Comparison of ENCODE assay signal across 8 mouse cellular contexts in genomic region chr9:78520780-78521601, GRCm38 (mm10). TPM values are rescaled to one million over a fixed set of nuclear protein-coding genes. Genes with fewer than 3 reads are reported as not detected.
DNase-seq lines count a peak whose midpoint lies in the region; ATAC-seq and TF ChIP-seq lines count a peak whose summit lies in the region.

No protein-coding gene starts in this region.

- H3K9ac ChIP-seq in embryonic facial prominence, embryonic 14.5 days (ENCODE audit: low read depth, low read length) = peak overlapping the region; percentile 43
- H3K9ac ChIP-seq in liver, postnatal 0 days (replicated peaks) = peak overlapping the region; percentile 32

- ATAC-seq in embryonic facial prominence, embryonic 14.5 days (ENCODE audit: low read depth) = peak; percentile 56
- ATAC-seq in liver, postnatal 0 days = peak; percentile 84

- H3K9me3 ChIP-seq in E14TG2a.4 (ENCODE audit: low read length) = no peaks in the 10 kb centered on the region
- no peaks in the 10 kb centered on the region for H3K9me3 ChIP-seq in embryonic facial prominence, embryonic 14.5 days (ENCODE audit: control insufficient read depth, low read length)
- no peaks in the 10 kb centered on the region for H3K9me3 ChIP-seq in liver, postnatal 0 days (ENCODE audit: low read length)

- H3K4me1 ChIP-seq in E14TG2a.4 (replicated peaks; ENCODE audit: low read depth, low read length) = peaks cover 31% of the 10 kb centered on the region
- H3K4me1 ChIP-seq in embryonic facial prominence, embryonic 14.5 days (ENCODE audit: control insufficient read depth, insufficient read depth, low read length) = peaks cover 14% of the 10 kb centered on the region
- peaks cover 19% of the 10 kb centered on the region for H3K4me1 ChIP-seq in liver, postnatal 0 days (ENCODE audit: insufficient read depth)

- no peaks in the 10 kb centered on the region for H3K27me3 ChIP-seq in E14TG2a.4 (ENCODE audit: insufficient read depth, low read length)
- no peaks in the 10 kb centered on the region for H3K27me3 ChIP-seq in embryonic facial prominence, embryonic 14.5 days (replicated peaks; ENCODE audit: control insufficient read depth, insufficient read depth, low read length)
- H3K27me3 ChIP-seq in liver, postnatal 0 days (ENCODE audit: insufficient read depth, low read length) = no peaks in the 10 kb centered on the region

- peaks cover 17% of the 10 kb centered on the region for H3K36me3 ChIP-seq in E14TG2a.4 (ENCODE audit: insufficient read depth, low read length)
- H3K36me3 ChIP-seq in embryonic facial prominence, embryonic 14.5 days (ENCODE audit: control insufficient read depth, insufficient read depth, low read length) = no peaks in the 10 kb centered on the region
- no peaks in the 10 kb centered on the region for H3K36me3 ChIP-seq in liver, postnatal 0 days (replicated peaks; ENCODE audit: insufficient read depth, low read length)

- peak; percentile 55 for DNase-seq in adrenal gland, adult 8-10 months
- DNase-seq in embryonic facial prominence, embryonic 14.5 days (ENCODE audit: low spot score) = peak; percentile 63
- DNase-seq in heart, postnatal 10 days = peak; percentile 50 to 73
- peak; percentile 78 for DNase-seq in kidney, postnatal 14 days
- peak; percentile 79 for DNase-seq in liver, postnatal 0 days
- peak; percentile 88 for DNase-seq in neural tube, embryonic 10.5 days (ENCODE audit: extremely low spot score, low spot score)
- DNase-seq in thymus, postnatal 25 days = peak; percentile 32

- no peak for TF ChIP-seq EP300 in liver, postnatal 0 days (IDR thresholded peaks at IDR 0.05; ENCODE audit: low read depth)

- intact Hi-C loops in heart, postnatal 10 days (cut with DNase I) = loop anchor here (2.0 kb wide), 1 partner anchor 32 kb away; the partner anchor contains the start of gene Eef1a1

- H3K4me3 ChIP-seq in E14TG2a.4 (replicated peaks; ENCODE audit: low read length) = peak overlapping the region; percentile 96
- peak overlapping the region; percentile 39 for H3K4me3 ChIP-seq in embryonic facial prominence, embryonic 14.5 days (ENCODE audit: low read depth, low read length)
- H3K4me3 ChIP-seq in liver, postnatal 0 days (ENCODE audit: low read depth, low read length) = peak overlapping the region; percentile 46

- TF ChIP-seq CTCF in E14TG2a.4 (conservative IDR thresholded peaks at IDR 0.05; ENCODE audit: low read length) = no peak
- no peak for TF ChIP-seq CTCF in liver, postnatal 0 days (IDR thresholded peaks at IDR 0.05; ENCODE audit: low read depth)

- 4% methylated on average over 40 of the region's 40 CpGs for WGBS in embryonic facial prominence, embryonic 14.5 days
- WGBS in liver, postnatal 0 days (ENCODE audit: insufficient replicate concordance) = 7% methylated on average over 40 of the region's 40 CpGs

- peak overlapping the region; percentile 10; the same call in 1 of the 2 replicates for H3K27ac ChIP-seq in embryonic facial prominence, embryonic 14.5 days (replicated peaks; ENCODE audit: low read depth, low read length)
- H3K27ac ChIP-seq in liver, postnatal 0 days (ENCODE audit: low read depth) = peak overlapping the region; percentile 90

- H3K4me2 ChIP-seq in embryonic facial prominence, embryonic 14.5 days (ENCODE audit: low read depth, low read length) = peak overlapping the region; percentile 92
- peak overlapping the region; percentile 89 for H3K4me2 ChIP-seq in liver, postnatal 0 days (ENCODE audit: low read depth, low read length)

RNA-seq across cellular contexts. Expression of gene Eef1a1, which starts 32.0 kb away (rescaled TPM):
- total RNA-seq in adrenal gland, adult 8-10 months (2022) = 1,000 to 10,000 TPM; 5,975 to 6,274 (median 6,040) TPM
- 5,674 and 6,022 TPM in 2 replicates for polyA plus RNA-seq in embryonic facial prominence, embryonic 14.5 days (2014; fragmentation: Nextera tagmentation; extraction: Ambion mirVana)
- 1,000 to 10,000 TPM; 3,592 to 3,750 TPM for total RNA-seq in heart, postnatal 10 days (2021)
- 1,946 and 1,972 TPM in 2 replicates for polyA plus RNA-seq in liver, postnatal 0 days (2015; fragmentation: Nextera tagmentation; extraction: Ambion mirVana)

Comparison
In these comparisons a context has a peak if more than half of its experiments do, and no peak if none do; other contexts are left out.
1. Peak in every context shown above with its lines: DNase-seq, ATAC-seq, H3K4me3 ChIP-seq and H3K27ac ChIP-seq.
2. H3K4me3 ChIP-seq: peak in every context shown above with its lines; median percentile 96 in E14TG2a.4; 46 in liver, postnatal 0 days; 39 in embryonic facial prominence, embryonic 14.5 days.
3. DNase-seq: peak in every context shown above with its lines; median percentile 88 in neural tube, embryonic 10.5 days; 79 in liver, postnatal 0 days; 78 in kidney, postnatal 14 days; 63 in embryonic facial prominence, embryonic 14.5 days; 62 in heart, postnatal 10 days; 55 in adrenal gland, adult 8-10 months; 32 in thymus, postnatal 25 days.